Mouse (Mus musculus): ENCODE data around the gene Nsd2. TPM values are rescaled to one million over a fixed set of nuclear protein-coding genes. Genes with fewer than 3 reads are reported as not detected.
A peak's percentile ranks its signal among the peaks of the same experiment; 100 is the strongest.

The Nsd2 gene
- 100 to 1,000 TPM; 139 to 141 TPM for total RNA-seq (2021)

GRCm38 (mm10) chr5:33819876-33820732 lies at the start of gene Nsd2:
TSS of gene Nsd2 (plus strand) at chr5:33820725.
- DNase-seq (ENCODE audit: low spot score in 2 of 2) = peak; percentile 92 to 96
- intact Hi-C loops (cut with DNase I) = loop anchor here (1.0 to 5.0 kb wide), 2 partner anchors 38 to 117 kb away; partner anchors contain the start of genes Letm1 and Nelfa

GRCm38 (mm10) chr5:33777195-33777594 lies 43.3 kb upstream of the Nsd2 start:
- intact Hi-C loops (cut with DNase I) = no loop called here
- DNase-seq (ENCODE audit: low spot score in 2 of 2) = no peak

- DNase-seq (ENCODE audit: low spot score in 2 of 2) = no peak
- intact Hi-C loops (cut with DNase I) = loop anchor here (1.0 kb wide), 1 partner anchor 38 kb away; the partner anchor contains the start of gene Nsd2
Measured at GRCm38 (mm10) chr5:33781964-33782344, 38.6 kb upstream of the Nsd2 start.

DNA sequence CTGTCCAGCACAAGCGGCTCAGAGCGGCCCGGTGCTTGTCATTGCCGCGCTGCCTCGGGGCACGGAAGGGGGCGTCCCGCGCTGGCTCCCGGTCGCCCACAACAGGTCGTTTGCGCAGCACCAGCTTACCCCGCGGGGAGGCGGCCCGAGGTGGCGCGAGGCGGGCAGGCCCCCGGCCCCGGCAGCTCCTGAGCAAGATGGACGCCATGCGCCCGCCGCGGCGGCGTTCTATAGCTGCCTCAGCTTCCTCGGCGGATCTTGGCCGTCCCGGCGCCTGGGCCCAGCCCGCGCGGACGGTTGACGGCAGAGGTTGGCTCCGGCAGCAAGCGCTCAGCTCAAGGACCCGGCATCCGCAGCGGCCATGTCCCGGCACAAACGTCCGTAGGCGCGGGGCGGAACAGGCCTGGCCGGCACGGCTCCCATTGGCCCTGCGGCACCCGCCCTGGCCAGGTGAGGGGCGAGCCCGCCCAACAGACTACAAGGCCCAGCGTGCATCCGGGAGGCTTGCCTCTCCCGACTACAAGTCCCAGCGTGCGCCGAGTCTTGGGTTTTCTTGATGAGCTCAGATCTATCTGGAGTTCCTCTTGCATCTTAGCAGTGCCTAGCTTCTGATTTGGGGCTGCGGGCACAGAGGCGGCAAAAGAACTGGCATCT lies 38.1 kb upstream of the Nsd2 start, which contains the start of gene Letm1:
Gene Letm1, minus strand, starts transcription at position 473 of the 654 bp plus-strand sequence.
- intact Hi-C loops (cut with DNase I) = loop anchor here (1.0 kb wide), 1 partner anchor 38 kb away; the partner anchor contains the start of gene Nsd2
- peak; percentile 96 to 98 for DNase-seq (ENCODE audit: low spot score in 2 of 2)

- intact Hi-C loops (cut with DNase I) = loop anchor here (1.0 kb wide), 1 partner anchor 37 kb away; the partner anchor contains the start of gene Nsd2
- no peak for DNase-seq (ENCODE audit: low spot score in 2 of 2)
Measured at GRCm38 (mm10) chr5:33782999-33783390, 37.5 kb upstream of the Nsd2 start.

DNA sequence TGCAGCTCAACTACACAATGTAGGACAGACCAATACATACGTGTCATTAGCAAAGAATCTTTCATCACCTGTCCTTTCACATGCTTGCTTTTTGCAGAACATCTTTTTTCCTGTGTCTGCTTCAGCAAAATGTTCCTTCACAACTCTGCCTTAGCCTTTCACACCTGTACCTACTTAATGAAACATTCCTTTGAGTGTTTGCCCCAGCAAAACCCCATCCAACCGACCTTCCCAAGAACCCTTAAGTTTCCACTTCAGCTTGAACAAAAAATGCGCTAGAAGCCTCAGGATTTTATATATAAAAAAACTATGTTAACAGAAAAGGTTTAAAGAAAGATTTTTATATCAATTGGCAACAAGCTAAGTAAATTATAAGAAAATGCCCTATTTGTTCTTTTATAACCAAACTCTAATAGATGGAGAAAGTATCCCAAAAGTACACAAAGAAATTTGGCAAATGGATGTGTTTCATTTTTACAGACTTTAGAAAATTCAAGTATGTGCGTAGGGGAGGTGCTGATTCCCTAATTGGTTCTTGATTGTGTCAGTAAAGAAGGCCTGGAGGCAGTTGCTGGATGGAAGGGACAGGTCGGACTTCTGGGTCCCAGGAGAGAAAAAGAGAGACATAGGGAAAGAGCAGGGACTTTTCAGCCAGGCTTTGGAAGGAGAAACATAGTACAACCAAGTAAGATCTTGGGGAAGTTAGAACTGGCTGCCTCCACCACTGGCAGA lies 28.4 kb upstream of the Nsd2 start:
- DNase-seq (ENCODE audit: low spot score in 2 of 2) = no peak
- intact Hi-C loops (cut with DNase I) = no loop called here

GRCm38 (mm10) chr5:33803337-33803736 lies 17.2 kb upstream of the Nsd2 start:
- intact Hi-C loops (cut with DNase I) = no loop called here

GRCm38 (mm10) chr5:33811519-33811918 lies 9.0 kb upstream of the Nsd2 start:
- no peak for DNase-seq (ENCODE audit: low spot score in 2 of 2)
- intact Hi-C loops (cut with DNase I) = no loop called here

More at GRCm38 (mm10) chr5:33803337-33803736, 17.2 kb upstream of the Nsd2 start:
- DNase-seq (ENCODE audit: low spot score in 2 of 2) = no peak

DNA sequence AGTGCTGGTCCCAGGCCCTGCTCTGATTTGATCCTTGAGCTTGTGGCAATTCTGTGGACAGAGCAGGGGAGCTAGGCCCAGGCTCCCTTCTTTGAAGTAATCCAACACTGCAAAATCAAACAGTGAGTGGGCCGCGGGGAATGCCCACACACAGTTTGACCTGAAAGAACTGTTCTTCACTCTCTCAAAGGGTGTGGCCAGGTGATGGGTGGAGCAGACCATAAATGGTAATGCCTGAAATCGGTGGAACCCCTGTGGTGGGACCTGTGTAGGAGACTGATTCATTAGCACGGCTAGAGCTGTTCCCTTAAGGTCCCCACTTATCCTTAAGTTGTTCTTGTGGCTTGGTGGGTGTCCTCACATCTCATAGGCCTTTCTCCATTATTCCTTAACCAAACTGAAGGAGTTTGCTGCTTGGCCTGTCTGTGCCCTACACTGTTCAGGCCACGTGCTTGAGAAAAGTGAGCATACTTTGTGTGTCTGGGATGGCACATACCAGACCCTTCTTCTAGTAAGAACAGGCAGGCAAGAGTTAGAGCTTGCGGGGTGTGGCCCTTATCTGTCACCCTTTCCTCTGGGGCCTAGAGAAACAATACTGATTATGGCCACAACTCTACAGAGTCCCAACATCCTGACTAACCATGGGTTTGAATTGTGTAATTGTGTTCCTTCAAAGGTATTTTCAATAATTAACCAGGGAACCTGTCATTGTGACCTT lies 4.4 kb upstream of the Nsd2 start:
- no peak for DNase-seq (ENCODE audit: low spot score in 2 of 2)
- intact Hi-C loops (cut with DNase I) = no loop called here

DNA sequence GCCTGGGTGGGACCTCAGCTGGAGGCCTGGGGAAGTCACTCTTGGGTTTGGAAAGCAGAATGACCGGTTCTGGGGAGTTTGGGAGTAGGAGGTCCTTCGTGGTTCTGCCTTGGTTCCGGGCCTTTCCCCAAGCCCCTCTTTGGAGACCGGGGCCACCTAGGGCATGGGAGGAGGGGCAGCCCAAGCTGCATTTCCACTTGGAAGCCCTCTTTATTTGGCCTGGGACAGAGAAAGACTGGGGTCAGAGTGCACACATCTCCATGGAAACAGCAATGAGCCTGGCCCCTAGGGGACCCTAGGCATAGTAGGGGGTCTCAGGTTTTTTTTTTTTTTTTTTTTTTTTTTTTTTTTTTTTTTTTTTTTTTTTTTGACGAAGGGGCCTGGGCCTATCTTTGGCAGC lies 2.4 kb upstream of the Nsd2 start:
- intact Hi-C loops (cut with DNase I) = no loop called here
- no peak for DNase-seq (ENCODE audit: low spot score in 2 of 2)

GRCm38 (mm10) chr5:33819141-33819875 lies 1.2 kb upstream of the Nsd2 start:
- intact Hi-C loops (cut with DNase I) = no loop called here
- peak; percentile 35 for DNase-seq (ENCODE audit: low spot score in 2 of 2)

- peak; percentile 60 to 68 for DNase-seq (ENCODE audit: low spot score in 2 of 2)
- intact Hi-C loops (cut with DNase I) = loop anchor here (1.0 to 5.0 kb wide), 2 partner anchors 39 to 116 kb away; partner anchors contain the start of genes Letm1 and Nelfa
Measured at GRCm38 (mm10) chr5:33820733-33821621, 452 bp downstream of the Nsd2 start.

- intact Hi-C loops (cut with DNase I) = loop anchor here (5.0 kb wide), 1 partner anchor 115 kb away; the partner anchor contains the start of gene Nelfa
- no peak for DNase-seq (ENCODE audit: low spot score in 2 of 2)
Measured at GRCm38 (mm10) chr5:33821901-33822427, 1.4 kb downstream of the Nsd2 start.

DNA sequence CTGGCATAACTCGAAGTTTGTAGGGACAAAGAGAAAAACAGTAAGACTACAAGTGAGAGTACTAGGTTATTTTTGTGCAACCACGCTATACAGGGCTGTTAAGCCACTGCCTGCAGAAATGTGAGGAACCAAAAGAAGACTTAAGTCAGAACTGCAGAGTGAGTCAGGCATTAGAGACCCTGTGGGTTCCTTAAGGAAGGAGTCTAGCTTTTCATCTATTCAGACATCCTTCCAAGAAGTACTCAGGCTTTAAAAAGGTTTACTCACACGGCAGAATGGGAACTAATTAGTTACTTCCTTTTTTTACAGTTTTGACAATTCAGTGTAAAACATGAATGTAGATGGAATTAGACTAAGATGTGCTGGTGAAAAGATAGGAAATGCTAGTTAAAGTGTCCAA lies 1.9 kb downstream of the Nsd2 start:
- DNase-seq (ENCODE audit: low spot score in 2 of 2) = no peak
- intact Hi-C loops (cut with DNase I) = loop anchor here (5.0 kb wide), 1 partner anchor 115 kb away; the partner anchor contains the start of gene Nelfa

DNA sequence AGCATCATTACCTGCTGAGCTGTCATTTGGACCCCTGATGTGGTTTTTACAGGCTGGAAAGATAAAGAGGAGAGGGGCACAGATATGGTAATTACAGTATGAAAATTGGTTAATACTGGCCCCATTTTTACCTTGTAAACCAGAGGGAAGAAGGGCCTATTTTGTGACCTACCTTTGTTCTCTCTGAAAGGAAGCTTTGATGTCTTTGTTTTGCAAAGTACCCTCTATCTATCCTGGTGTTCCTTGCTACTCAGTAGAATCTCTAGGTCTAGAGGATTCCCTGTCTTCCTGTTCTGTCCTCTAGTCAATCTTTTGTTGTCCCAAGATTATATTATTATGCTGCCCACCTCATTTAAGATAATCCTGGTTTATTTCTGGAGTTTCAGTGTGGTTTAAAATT lies 5.5 kb downstream of the Nsd2 start:
- intact Hi-C loops (cut with DNase I) = no loop called here
- no peak for DNase-seq (ENCODE audit: low spot score in 2 of 2)

DNA sequence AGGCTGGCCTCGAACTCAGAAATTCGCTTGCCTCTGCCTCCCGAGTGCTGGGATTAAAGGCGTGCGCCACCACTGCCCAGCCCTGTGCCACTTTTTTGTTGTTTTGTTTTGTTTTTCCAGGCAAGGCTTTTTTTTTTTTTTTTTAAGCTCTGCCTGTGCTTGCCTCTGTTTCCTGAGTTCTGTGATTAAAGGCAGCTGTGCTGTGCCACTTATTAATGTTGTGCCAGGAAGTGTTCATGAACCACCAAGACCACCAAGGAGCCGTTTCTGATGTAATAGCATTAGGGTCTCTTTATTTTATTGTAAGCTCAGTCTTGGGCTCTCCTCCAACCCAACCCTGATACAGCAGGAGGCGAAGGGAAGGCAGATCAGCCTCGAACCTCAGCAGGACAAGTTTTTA lies 7.6 kb downstream of the Nsd2 start:
- DNase-seq (ENCODE audit: low spot score in 2 of 2) = no peak
- intact Hi-C loops (cut with DNase I) = no loop called here

GRCm38 (mm10) chr5:33829958-33830357 lies 9.4 kb downstream of the Nsd2 start:
- DNase-seq (ENCODE audit: low spot score in 2 of 2) = no peak
- intact Hi-C loops (cut with DNase I) = no loop called here
